Mouse (Mus musculus) liver, adult 2 months (tissue): ENCODE measurements at regions not wholly inside any gene's neighbourhood (a gene's known extent, or its start where the extent isn't known, plus 50 kb on each side); places are given as distances from the start of the nearest gene placed in this dataset.

Source experiments
- CTCF ChIP-seq: fragments of 200-500 bp; IDR thresholded peaks from 2 replicates; pipeline ENCODE4 v1.5.1; 2011; ENCODE audit warnings: low read depth, low read length, control low read depth
- POLR2A ChIP-seq: fragments of 200-500 bp; IDR thresholded peaks from 2 replicates; pipeline ENCODE4 v1.6.1; 2011; ENCODE audit warnings: low read length, control low read depth; ENCODE audit not compliant: insufficient read depth; ENCODE audit errors: extremely low read depth

DNA sequence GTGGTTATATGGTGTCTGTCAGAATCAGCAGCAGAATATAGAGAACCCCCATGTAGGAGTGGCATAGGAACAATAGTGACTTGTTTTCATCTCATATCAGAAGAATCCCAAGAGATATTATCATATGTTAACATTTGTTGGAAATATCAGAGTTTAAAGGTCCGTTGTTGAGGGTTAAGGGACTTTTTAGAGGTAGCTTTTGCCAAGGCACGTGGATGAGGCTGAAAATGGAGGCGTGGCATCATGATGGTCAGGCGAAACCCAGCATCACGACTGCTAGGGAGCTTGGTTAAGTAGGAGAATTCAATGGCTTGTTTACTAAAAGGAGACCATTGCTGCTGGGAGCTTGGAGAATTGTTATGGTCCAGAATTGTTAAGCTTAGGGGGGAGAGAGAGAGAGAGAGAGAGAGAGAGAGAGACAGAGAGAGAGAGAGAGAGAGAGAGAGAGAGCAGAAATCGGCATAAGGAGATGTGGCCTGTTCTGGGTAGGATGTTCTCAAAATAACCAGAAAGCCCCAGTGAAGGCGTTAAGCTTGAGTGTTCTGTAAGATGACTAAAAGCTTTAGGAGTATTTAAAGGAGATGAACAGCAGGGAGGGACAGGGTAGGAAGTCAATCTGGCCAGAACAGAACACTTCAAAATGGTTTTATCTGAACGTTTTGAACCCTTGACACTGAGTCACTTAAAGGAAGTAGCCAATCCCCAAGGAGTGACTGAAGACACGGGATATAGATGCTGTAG is 161.7 kb downstream of the Plk2 start:
- TF ChIP-seq CTCF (no peak), POLR2A (no peak)
